In genomic region chr6:85154861-85155528, GRCm38 (mm10) we compare ENCODE assay signal across 8 mouse cellular contexts. TPM values are rescaled to one million over a fixed set of nuclear protein-coding genes. Genes with fewer than 3 reads are reported as not detected.
DNase-seq lines count a peak whose midpoint lies in the region; ATAC-seq and TF ChIP-seq lines count a peak whose summit lies in the region.
"Had no signal": no experiment of that assay in that cellular context is flagged by ENCODE, and none has a peak within 500 bp of the region (broad histone marks: within the 10 kb centered on the region; RNA-seq: fewer than 3 reads in every experiment).

No protein-coding gene starts in this region.

- DNase-seq in WW6 (ENCODE audit: low read depth, low spot score) = peak; percentile 47
- DNase-seq in hindbrain, embryonic 10.5 days (ENCODE audit: low spot score) = peak; percentile 74
- peak; percentile 80 for DNase-seq in limb, embryonic 10.5 days (ENCODE audit: low spot score)
- peak; percentile 97 for DNase-seq in midbrain, embryonic 11.5 days (ENCODE audit: low spot score, missing footprints)
- DNase-seq in testis, postnatal 14 days (ENCODE audit: low spot score) = peak; percentile 26

- peaks cover 8% of the 10 kb centered on the region; the same call in 1 of the 2 replicates for H3K27me3 ChIP-seq in E14TG2a.4 (ENCODE audit: insufficient read depth, low read length)
- 0 out of 2 replicates have a peak, but pooled peaks cover 4% of the 10 kb centered on the region for H3K27me3 ChIP-seq in forebrain, embryonic 12.5 days
- H3K27me3 ChIP-seq in hindbrain, embryonic 10.5 days (ENCODE audit: insufficient read depth, poor library complexity, severe bottlenecking) = peaks cover 22% of the 10 kb centered on the region
- H3K27me3 ChIP-seq in limb, embryonic 10.5 days (ENCODE audit: low read depth, poor library complexity, severe bottlenecking) = 0 out of 2 replicates have a peak, but pooled peaks cover 4% of the 10 kb centered on the region
- no peaks in the 10 kb centered on the region for H3K27me3 ChIP-seq in midbrain, embryonic 11.5 days (ENCODE audit: control insufficient read depth, insufficient read depth, low read length)

- no peaks in the 10 kb centered on the region for H3K36me3 ChIP-seq in E14TG2a.4 (ENCODE audit: insufficient read depth, low read length)
- H3K36me3 ChIP-seq in forebrain, embryonic 12.5 days (replicated peaks) = no peaks in the 10 kb centered on the region
- no peaks in the 10 kb centered on the region for H3K36me3 ChIP-seq in hindbrain, embryonic 10.5 days
- no peaks in the 10 kb centered on the region for H3K36me3 ChIP-seq in limb, embryonic 10.5 days
- no peaks in the 10 kb centered on the region for H3K36me3 ChIP-seq in midbrain, embryonic 11.5 days (ENCODE audit: control insufficient read depth, insufficient read depth, low read length)

- under 1% methylated on average over 34 of the region's 34 CpGs for WGBS in forebrain, embryonic 12.5 days
- 1% methylated on average over 34 of the region's 34 CpGs for WGBS in hindbrain, embryonic 10.5 days
- 1% methylated on average over 34 of the region's 34 CpGs for WGBS in limb, embryonic 10.5 days
- 1% methylated on average over 34 of the region's 34 CpGs for WGBS in midbrain, embryonic 11.5 days

- peak; percentile 32 for TF ChIP-seq CTCF in E14TG2a.4 (conservative IDR thresholded peaks at IDR 0.05; ENCODE audit: low read length)

- ATAC-seq in forebrain, embryonic 12.5 days (ENCODE audit: low FRiP score) = peak; percentile 70
- peak; percentile 75 for ATAC-seq in midbrain, embryonic 11.5 days (ENCODE audit: low FRiP score)

- H3K4me2 ChIP-seq in forebrain, embryonic 12.5 days = peak overlapping the region; percentile 75
- H3K4me2 ChIP-seq in midbrain, embryonic 11.5 days = peak overlapping the region; percentile 90

- H3K9ac ChIP-seq in forebrain, embryonic 12.5 days = peak overlapping the region; percentile 61
- H3K9ac ChIP-seq in midbrain, embryonic 11.5 days (ENCODE audit: low read length) = peak overlapping the region; percentile 83

- peak overlapping the region; percentile 36; the same call in 1 of the 2 replicates for H3K27ac ChIP-seq in forebrain, embryonic 12.5 days
- H3K27ac ChIP-seq in hindbrain, embryonic 10.5 days = peak overlapping the region; percentile 90
- peak overlapping the region; percentile 87 for H3K27ac ChIP-seq in limb, embryonic 10.5 days
- H3K27ac ChIP-seq in midbrain, embryonic 11.5 days (ENCODE audit: low read depth, low read length) = no peak overlapping the region
- H3K27ac ChIP-seq: macrophage had no signal

- H3K4me1 ChIP-seq in E14TG2a.4 (replicated peaks; ENCODE audit: low read depth, low read length) = peaks cover 24% of the 10 kb centered on the region
- peaks cover 19% of the 10 kb centered on the region for H3K4me1 ChIP-seq in forebrain, embryonic 12.5 days
- H3K4me1 ChIP-seq in hindbrain, embryonic 10.5 days (replicated peaks) = peaks cover 12% of the 10 kb centered on the region
- H3K4me1 ChIP-seq in limb, embryonic 10.5 days = peaks cover 13% of the 10 kb centered on the region
- H3K4me1 ChIP-seq in midbrain, embryonic 11.5 days (ENCODE audit: control insufficient read depth, insufficient read depth, low read length) = peaks cover 6% of the 10 kb centered on the region; the same call in 1 of the 2 replicates

- peak overlapping the region; percentile 79 for H3K4me3 ChIP-seq in E14TG2a.4 (replicated peaks; ENCODE audit: low read length)
- H3K4me3 ChIP-seq in forebrain, embryonic 12.5 days (replicated peaks) = peak overlapping the region; percentile 44
- peak overlapping the region; percentile 62 for H3K4me3 ChIP-seq in hindbrain, embryonic 10.5 days
- H3K4me3 ChIP-seq in limb, embryonic 10.5 days = peak overlapping the region; percentile 53
- peak overlapping the region; percentile 44 for H3K4me3 ChIP-seq in midbrain, embryonic 11.5 days (ENCODE audit: low read depth, low read length)

- H3K9me3 ChIP-seq in E14TG2a.4 (ENCODE audit: low read length) = peaks cover 10% of the 10 kb centered on the region
- no peaks in the 10 kb centered on the region for H3K9me3 ChIP-seq in forebrain, embryonic 12.5 days
- no peaks in the 10 kb centered on the region for H3K9me3 ChIP-seq in hindbrain, embryonic 10.5 days
- no peaks in the 10 kb centered on the region for H3K9me3 ChIP-seq in limb, embryonic 10.5 days (replicated peaks)
- H3K9me3 ChIP-seq in midbrain, embryonic 11.5 days (ENCODE audit: control insufficient read depth, low read length) = no peaks in the 10 kb centered on the region

RNA-seq across cellular contexts. Expression of gene Spr, which starts 17.4 kb away (rescaled TPM):
- 28.9 and 31.7 TPM in 2 replicates for polyA plus RNA-seq in forebrain, embryonic 12.5 days (2016; fragmentation: Nextera tagmentation; extraction: Ambion mirVana)
- polyA plus RNA-seq in hindbrain, embryonic 10.5 days (2016; fragmentation: Nextera tagmentation; extraction: Ambion mirVana) = 53.8 and 66.2 TPM in 2 replicates
- polyA plus RNA-seq in limb, embryonic 10.5 days (2016; fragmentation: Nextera tagmentation; extraction: Ambion mirVana) = 52.5 and 64.9 TPM in 2 replicates
- polyA plus RNA-seq in midbrain, embryonic 11.5 days (2014; fragmentation: Nextera tagmentation; extraction: Ambion mirVana) = 41.1 and 45.5 TPM in 2 replicates

RNA-seq across cellular contexts. Expression of gene Emx1, which starts 32.2 kb away (rescaled TPM):
- polyA plus RNA-seq in forebrain, embryonic 12.5 days (2016; fragmentation: Nextera tagmentation; extraction: Ambion mirVana) = 71.6 and 89.0 TPM in 2 replicates
- polyA plus RNA-seq in hindbrain, embryonic 10.5 days (2016; fragmentation: Nextera tagmentation; extraction: Ambion mirVana) = 0.52 and 1.0 TPM in 2 replicates
- 1.8 and 3.9 TPM in 2 replicates for polyA plus RNA-seq in limb, embryonic 10.5 days (2016; fragmentation: Nextera tagmentation; extraction: Ambion mirVana)
- 2.7 and 3.6 TPM in 2 replicates for polyA plus RNA-seq in midbrain, embryonic 11.5 days (2014; fragmentation: Nextera tagmentation; extraction: Ambion mirVana)
- polyA plus RNA-seq: macrophage had no signal

Comparison
In these comparisons a context has a peak if more than half of its experiments do, and no peak if none do; other contexts are left out.
1. DNase-seq: peak in every context shown above with its lines; median percentile 97 in midbrain, embryonic 11.5 days; 80 in limb, embryonic 10.5 days; 74 in hindbrain, embryonic 10.5 days; 47 in WW6; 26 in testis, postnatal 14 days.
2. RNA of gene Emx1, which starts 32.2 kb away (polyA plus RNA-seq): 71.6 to 89.0 TPM in forebrain, embryonic 12.5 days; 2.7 to 3.6 TPM in midbrain, embryonic 11.5 days, 1.8 to 3.9 TPM in limb, embryonic 10.5 days and 0.52 to 1.0 TPM in hindbrain, embryonic 10.5 days; every median in the first group is over 10 times any median in the second.
3. Peak in every context shown above with its lines, with median percentiles within 50 percentile points of each other: H3K4me3 ChIP-seq.